12 mouse cellular contexts compared by ENCODE assay signal in the genomic region with DNA sequence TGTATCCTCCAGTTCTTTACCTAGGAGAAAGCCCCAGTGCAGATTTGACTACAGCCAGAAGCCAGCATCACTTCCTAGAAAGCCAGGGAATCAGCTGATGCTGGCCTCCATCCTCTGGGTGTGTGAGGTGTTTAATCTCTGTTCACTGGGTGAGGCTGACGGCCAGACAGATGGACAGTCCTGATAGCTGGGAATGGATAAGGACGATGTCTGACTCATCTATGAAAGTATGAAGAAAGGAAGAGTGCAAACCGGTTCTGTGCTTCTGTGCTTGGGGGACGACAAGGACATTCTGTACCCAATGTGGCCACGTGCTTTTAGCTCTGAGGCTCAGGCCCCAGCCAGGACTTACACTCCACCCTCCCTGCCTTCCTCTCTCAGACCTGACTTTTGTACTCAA.
DNase-seq lines count a peak whose midpoint lies in the region; ATAC-seq and TF ChIP-seq lines count a peak whose summit lies in the region.
"Had no signal": no experiment of that assay in that cellular context is flagged by ENCODE, and none has a peak within 500 bp of the region (broad histone marks: within the 10 kb centered on the region; RNA-seq: fewer than 3 reads in every experiment).

No protein-coding gene starts in this region.

- no peaks in the 10 kb centered on the region for H3K9me3 ChIP-seq in E14TG2a.4 (ENCODE audit: low read length)
- H3K9me3 ChIP-seq in embryonic facial prominence, embryonic 10.5 days = no peaks in the 10 kb centered on the region
- H3K9me3 ChIP-seq in liver, embryonic 15.5 days (replicated peaks) = no peaks in the 10 kb centered on the region
- H3K9me3 ChIP-seq in forebrain, embryonic 12.5 days = no peaks in the 10 kb centered on the region
- H3K9me3 ChIP-seq: limb, embryonic 15.5 days; megakaryocyte, embryonic 14.5 days had no signal

- peaks cover 89% of the 10 kb centered on the region for H3K4me1 ChIP-seq in E14TG2a.4 (replicated peaks; ENCODE audit: low read depth, low read length)
- H3K4me1 ChIP-seq in embryonic facial prominence, embryonic 10.5 days = peaks cover 49% of the 10 kb centered on the region
- peaks cover 99% of the 10 kb centered on the region for H3K4me1 ChIP-seq in liver, embryonic 15.5 days (replicated peaks)
- peaks cover 16% of the 10 kb centered on the region for H3K4me1 ChIP-seq in forebrain, embryonic 12.5 days

- 78% methylated on average over 5 of the region's 5 CpGs for WGBS in embryonic facial prominence, embryonic 10.5 days
- 22% methylated on average over 5 of the region's 5 CpGs for WGBS in liver, embryonic 15.5 days (ENCODE audit: insufficient replicate concordance)
- 81% methylated on average over 5 of the region's 5 CpGs for WGBS in forebrain, embryonic 12.5 days

- TF ChIP-seq CTCF in E14TG2a.4 (conservative IDR thresholded peaks at IDR 0.05; ENCODE audit: low read length) = no peak

- peak overlapping the region; percentile 71 for H3K4me3 ChIP-seq in E14TG2a.4 (replicated peaks; ENCODE audit: low read length)
- no peak overlapping the region for H3K4me3 ChIP-seq in embryonic facial prominence, embryonic 10.5 days
- H3K4me3 ChIP-seq in liver, embryonic 15.5 days (replicated peaks) = 0 out of 2 replicates have a peak overlapping the region, but pooled peaks have one; percentile 14
- H3K4me3 ChIP-seq in forebrain, embryonic 12.5 days (replicated peaks) = no peak overlapping the region
- H3K4me3 ChIP-seq: limb, embryonic 15.5 days; megakaryocyte, embryonic 14.5 days had no signal

- peak overlapping the region; percentile 74 for H3K4me2 ChIP-seq in liver, embryonic 15.5 days
- H3K4me2 ChIP-seq in forebrain, embryonic 12.5 days = no peak overlapping the region
- H3K4me2 ChIP-seq: limb, embryonic 15.5 days had no signal

- H3K36me3 ChIP-seq in E14TG2a.4 (ENCODE audit: insufficient read depth, low read length) = no peaks in the 10 kb centered on the region
- H3K36me3 ChIP-seq in embryonic facial prominence, embryonic 10.5 days (replicated peaks) = no peaks in the 10 kb centered on the region
- no peaks in the 10 kb centered on the region for H3K36me3 ChIP-seq in liver, embryonic 15.5 days (replicated peaks)
- H3K36me3 ChIP-seq in forebrain, embryonic 12.5 days (replicated peaks) = no peaks in the 10 kb centered on the region
- H3K36me3 ChIP-seq: limb, embryonic 15.5 days had no signal

- 0 out of 2 replicates have a peak overlapping the region, but pooled peaks have one; percentile 40 for H3K27ac ChIP-seq in embryonic facial prominence, embryonic 10.5 days (replicated peaks)
- H3K27ac ChIP-seq in liver, embryonic 15.5 days (replicated peaks) = peak overlapping the region; percentile 99
- H3K27ac ChIP-seq in forebrain, embryonic 12.5 days = no peak overlapping the region
- H3K27ac ChIP-seq: limb, embryonic 15.5 days had no signal

- H3K9ac ChIP-seq in liver, embryonic 15.5 days = peak overlapping the region; percentile 54
- no peak overlapping the region for H3K9ac ChIP-seq in forebrain, embryonic 12.5 days
- H3K9ac ChIP-seq: limb, embryonic 15.5 days had no signal

- ATAC-seq in liver, embryonic 15.5 days (ENCODE audit: insufficient read depth) = peak; percentile 79
- no peak for ATAC-seq in forebrain, embryonic 12.5 days (ENCODE audit: low FRiP score)

- H3K27me3 ChIP-seq in E14TG2a.4 (ENCODE audit: insufficient read depth, low read length) = no peaks in the 10 kb centered on the region
- H3K27me3 ChIP-seq in embryonic facial prominence, embryonic 10.5 days (replicated peaks; ENCODE audit: low read depth, poor library complexity, severe bottlenecking) = no peaks in the 10 kb centered on the region
- H3K27me3 ChIP-seq in liver, embryonic 15.5 days = no peaks in the 10 kb centered on the region
- 0 out of 2 replicates have a peak, but pooled peaks cover 1% of the 10 kb centered on the region for H3K27me3 ChIP-seq in forebrain, embryonic 12.5 days
- H3K27me3 ChIP-seq: limb, embryonic 15.5 days; megakaryocyte, embryonic 14.5 days had no signal

- DNase-seq in gastrocnemius, postnatal 25 days = peak; percentile 29
- no peak for DNase-seq in gastrocnemius, postnatal 10 days
- DNase-seq in embryonic facial prominence, embryonic 10.5 days (ENCODE audit: low spot score) = no peak
- DNase-seq in thymus, adult 18-20 months = no peak
- DNase-seq in kidney, adult 9 months = no peak
- DNase-seq: adrenal gland, postnatal 14 days; cerebellum, adult 8-10 months had no signal

Comparison
In these comparisons a context has a peak if more than half of its experiments do, and no peak if none do; other contexts are left out.
1. H3K4me3 ChIP-seq: peak in E14TG2a.4 (single experiment) and liver, embryonic 15.5 days (single experiment); none in embryonic facial prominence, embryonic 10.5 days (single experiment) and forebrain, embryonic 12.5 days (single experiment).